Mouse (Mus musculus) common myeloid progenitor, adult 5-6 weeks (primary cell): ENCODE results near the gene Tmem60. TPM values are rescaled to one million over a fixed set of nuclear protein-coding genes. Genes with fewer than 3 reads are reported as not detected.

Experiments used
- ATAC-seq: replicated peaks from 2 replicates; pipeline ENCODE4 v1.8.0; 2016; ENCODE audit warnings: low read depth, mild to moderate bottlenecking, moderate TSS enrichment, inconsistent platforms; ENCODE audit not compliant: poor library complexity, severe bottlenecking
- total RNA-seq: library from RNA; stranded (forward); fragments of 200-1000, 187-1606 nt; gene quantifications from 2 replicates; pipeline ENCODE4 v1.2.3, GENCODE M21; 2017

The Tmem60 gene
- 14.2 and 15.7 TPM in 2 replicates for total RNA-seq

DNA sequence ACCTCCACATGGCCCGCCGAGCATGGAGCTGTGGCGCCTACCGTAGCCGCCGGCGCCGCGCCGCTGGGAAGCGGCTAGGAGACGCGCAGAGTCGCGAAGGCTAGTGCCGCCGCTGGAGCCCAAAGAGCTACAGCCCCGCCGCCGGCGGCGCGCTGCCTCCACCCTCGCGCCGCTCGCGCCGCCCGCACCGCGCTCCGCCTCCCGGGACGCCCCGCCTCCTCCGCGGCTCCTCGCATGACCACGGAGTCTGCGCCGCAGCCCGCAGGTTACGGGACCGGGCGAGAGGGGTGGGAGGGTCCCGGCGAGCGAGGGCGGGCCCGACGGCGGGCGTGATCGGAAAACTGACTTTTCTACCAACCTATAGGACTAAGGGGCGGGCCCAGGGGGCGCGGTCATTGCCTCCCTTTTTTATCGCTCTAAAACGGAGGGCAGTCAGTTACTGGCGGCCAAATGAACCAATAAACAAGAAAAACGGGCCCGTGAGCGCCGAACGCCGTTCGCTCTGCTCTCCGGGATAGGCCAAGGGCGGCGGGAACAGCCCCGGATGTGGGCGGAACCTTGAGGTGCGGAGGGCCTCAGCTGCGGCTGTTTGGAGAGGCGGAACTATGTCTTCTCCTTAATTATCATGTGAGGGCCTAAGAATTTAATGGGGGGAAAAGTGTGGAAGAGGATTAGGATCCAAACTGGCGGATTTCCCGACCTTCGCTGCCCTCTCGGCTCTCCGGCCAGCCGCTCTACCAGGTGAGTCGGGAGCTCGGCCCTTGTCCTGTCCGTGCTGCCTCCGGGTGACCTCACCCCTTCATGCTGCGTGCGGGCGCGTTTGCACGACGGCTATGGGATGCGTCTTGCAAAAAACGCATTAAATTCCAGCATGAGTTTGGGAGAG is at the start of gene Tmem60, which contains the start of gene Phtf2:
Gene Tmem60, plus strand, starts transcription at position 277 of the 886 bp plus-strand sequence.
Gene Phtf2, minus strand, starts transcription at position 210 of the 886 bp plus-strand sequence.
- ATAC-seq = peak; percentile 91

DNA sequence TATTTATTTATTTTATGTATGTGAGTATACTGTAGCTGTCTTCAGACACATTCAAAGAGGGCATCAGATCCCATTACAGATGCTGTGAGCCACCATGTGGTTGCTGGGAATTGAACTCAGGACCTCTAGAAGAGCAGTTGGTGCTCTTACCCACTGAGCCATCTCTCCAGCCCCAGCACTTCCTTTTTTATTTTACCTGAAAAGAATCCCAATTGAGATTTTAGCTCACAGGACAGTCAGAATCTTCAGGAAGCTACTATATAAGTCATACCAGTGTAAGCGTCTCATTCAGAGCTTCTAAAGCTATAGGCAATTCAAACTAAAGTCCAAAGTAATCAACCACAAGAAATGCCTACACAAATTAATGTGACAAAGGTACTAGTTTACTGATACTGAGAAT is 47.6 kb upstream of the Tmem60 start:
- ATAC-seq = no peak

GRCm38 (mm10) chr5:20837082-20837481 is 44.9 kb upstream of the Tmem60 start:
- no peak for ATAC-seq

DNA sequence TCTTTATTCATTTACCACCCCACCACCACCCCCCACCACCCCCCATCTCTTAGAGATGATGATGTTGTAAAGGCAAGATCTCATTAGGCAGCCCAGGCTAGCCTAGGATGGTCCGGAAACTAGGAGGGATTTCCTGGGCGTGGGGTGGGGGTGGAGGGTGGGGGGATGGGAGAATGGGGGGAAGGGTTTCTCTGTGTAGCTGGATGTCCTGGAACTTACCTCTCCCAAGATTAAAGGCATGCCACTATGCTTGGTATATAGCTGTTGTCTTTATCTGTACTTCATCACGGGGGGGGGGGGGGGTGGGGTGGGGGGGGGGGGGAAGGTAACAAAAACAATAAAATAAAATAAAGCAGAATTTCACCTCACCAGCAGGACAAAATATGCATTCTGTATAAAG is 38.6 kb upstream of the Tmem60 start:
- no peak for ATAC-seq

DNA sequence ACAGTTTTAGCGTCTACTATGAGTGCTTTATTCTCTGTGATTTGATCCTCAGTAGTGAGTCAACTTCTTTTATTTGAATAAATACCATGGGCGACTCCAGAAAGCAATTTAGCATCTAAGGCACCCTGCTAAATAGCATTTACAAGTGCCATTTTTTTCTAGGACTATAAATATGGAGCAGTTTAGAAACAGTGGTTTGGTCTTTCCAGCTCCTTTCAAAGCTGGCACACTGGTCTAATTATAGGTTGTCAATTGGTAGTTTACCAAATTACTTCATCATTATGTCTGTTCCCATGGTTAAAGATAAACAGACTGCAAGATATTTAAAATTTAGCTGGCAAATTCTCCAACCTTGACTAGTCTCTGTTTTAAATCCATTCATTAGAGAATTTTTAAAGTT is 38.2 kb upstream of the Tmem60 start:
- ATAC-seq = no peak

DNA sequence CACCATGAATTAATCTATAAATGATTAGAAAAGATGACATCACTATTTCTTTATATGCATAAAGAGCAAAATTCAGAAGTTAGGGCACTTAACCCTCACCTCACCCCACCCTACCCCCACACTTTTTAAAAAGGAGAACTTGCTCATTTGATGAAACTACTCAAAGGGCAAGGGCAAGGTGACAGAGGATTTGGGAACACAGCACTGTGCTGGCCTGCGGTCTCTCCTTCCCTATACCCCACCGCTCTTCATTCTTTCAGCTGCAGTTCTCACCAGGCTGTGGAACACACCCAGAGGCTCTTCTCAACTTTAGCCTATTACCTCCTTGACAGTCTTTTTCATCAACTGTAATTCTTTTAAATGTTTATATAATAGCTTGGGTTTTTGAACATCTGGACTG is 35.0 kb upstream of the Tmem60 start:
- peak; percentile 92 for ATAC-seq

DNA sequence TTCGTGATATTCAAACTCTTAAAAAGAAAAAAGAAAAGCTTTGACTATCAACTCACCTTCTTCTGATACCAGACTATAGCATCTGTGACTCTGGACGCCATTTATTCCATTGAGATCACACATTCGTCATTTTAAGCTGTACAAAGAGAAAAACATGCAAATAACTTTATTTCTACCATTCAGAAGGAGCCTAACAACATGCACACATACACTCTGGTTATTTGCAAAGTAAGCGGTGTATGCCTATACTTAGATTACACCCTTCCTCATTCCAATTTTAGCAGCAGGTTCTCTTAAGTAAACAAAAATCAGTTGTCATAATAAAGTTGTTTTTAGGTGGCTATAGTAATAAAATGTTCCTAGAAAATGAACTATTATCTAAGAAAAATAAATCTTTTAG is 26.9 kb upstream of the Tmem60 start:
- no peak for ATAC-seq

- ATAC-seq = no peak
Measured at GRCm38 (mm10) chr5:20858404-20858803, 23.6 kb upstream of the Tmem60 start.

DNA sequence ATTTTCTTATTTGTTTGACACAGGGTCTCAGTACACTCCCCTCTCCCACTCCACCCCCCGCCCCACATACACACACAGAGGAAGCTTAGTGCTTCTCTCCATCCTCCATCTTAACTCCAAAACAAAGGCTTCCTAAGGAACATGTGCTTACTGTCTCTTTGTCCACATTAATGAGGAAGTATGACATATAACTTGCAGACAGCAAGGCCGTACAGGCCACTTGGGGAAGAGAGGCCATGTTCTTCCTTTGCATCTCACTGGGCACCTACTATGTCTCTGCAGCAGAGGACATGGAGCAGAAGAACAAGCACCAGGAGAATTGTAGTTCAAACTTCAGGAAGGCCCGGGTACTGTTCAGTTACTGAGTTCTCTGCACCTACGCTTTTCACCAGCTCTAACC is 21.4 kb upstream of the Tmem60 start:
- peak; percentile 45; the same call in 1 of the 2 replicates for ATAC-seq

GRCm38 (mm10) chr5:20861901-20862300 is 20.1 kb upstream of the Tmem60 start:
- no peak for ATAC-seq

DNA sequence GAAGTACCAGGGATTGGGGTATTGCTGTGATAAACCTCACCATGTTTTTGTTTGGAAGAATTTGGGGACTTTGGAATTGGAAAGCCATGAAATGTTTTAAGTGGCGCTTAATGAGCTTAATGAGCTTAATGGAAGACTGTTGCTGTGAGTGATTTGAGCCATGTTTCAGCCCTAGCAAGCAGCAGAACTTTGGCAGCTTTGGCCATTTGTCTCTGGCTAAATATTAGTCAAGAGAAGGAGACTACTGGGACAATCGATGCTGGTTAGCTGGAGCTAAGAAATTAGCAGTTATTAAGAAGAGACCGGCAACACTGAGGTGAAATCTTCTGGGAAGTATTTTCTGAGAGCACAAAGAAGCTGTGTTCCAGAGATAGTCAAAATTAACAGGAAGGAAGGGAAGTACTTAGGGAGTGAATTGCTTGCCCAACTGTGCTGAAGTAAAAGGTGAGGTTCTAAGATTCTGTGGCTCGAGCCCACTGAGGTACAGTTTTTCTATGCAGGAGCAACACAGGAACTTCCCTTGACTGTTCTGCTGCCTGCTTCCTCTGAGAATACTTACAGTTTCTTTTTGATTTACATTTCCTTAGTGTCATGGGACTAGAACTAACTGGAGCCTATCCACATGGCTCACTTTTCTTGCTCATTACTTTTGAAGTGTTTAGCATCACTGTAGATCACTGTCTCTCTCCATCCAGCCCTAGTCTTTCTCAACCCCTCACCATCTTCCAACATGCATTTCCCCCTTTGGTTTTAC is 17.6 kb upstream of the Tmem60 start:
- ATAC-seq = peak; percentile 55

DNA sequence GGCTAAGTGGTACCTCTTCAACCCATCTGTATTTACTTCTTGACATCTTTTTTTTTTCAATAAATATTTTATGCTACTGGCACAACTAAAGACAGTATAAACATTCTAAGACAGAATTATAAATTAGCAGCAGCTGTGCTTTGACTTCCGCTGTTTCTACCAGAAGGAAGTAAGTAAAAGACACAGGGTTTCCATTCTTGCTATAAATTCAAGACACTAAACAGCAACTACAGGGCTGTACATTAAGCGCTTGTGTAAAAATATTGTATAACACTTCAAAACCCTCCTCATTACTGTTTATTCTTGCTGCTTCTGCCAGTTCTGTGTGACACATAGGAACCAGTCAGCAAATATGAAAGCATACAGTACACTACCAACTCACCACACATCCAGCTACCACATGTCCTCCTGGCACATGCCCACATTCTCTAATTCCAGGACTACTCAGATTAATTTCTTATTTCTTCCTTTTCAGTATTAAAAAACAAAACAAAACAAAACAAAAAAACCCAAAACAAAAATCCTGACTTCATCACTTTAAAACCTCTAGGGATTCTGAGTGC is 16.7 kb upstream of the Tmem60 start:
- peak; percentile 26; the same call in 1 of the 2 replicates for ATAC-seq

DNA sequence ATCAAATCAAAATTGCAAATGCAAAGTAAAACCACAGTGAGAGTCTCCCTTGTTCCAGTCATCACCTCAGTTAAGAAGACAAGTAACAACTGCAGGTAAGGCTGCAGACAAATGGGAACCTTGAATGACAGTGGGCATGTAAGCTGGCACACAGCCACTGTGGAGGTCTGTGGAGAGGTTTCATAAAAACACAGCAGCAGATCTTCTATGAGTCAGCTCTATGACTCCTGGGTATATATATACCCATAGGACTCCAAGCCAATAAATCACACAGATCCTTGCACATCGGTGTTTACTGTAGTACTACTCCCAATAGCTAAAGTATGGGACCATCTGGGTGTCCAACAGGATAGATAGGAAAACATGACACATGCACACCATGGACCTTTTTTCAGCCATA is 8.8 kb upstream of the Tmem60 start:
- no peak for ATAC-seq

GRCm38 (mm10) chr5:20876934-20877426 is 5.0 kb upstream of the Tmem60 start:
- ATAC-seq = no peak

- ATAC-seq = no peak
Measured at GRCm38 (mm10) chr5:20880386-20880785, 1.6 kb upstream of the Tmem60 start.

DNA sequence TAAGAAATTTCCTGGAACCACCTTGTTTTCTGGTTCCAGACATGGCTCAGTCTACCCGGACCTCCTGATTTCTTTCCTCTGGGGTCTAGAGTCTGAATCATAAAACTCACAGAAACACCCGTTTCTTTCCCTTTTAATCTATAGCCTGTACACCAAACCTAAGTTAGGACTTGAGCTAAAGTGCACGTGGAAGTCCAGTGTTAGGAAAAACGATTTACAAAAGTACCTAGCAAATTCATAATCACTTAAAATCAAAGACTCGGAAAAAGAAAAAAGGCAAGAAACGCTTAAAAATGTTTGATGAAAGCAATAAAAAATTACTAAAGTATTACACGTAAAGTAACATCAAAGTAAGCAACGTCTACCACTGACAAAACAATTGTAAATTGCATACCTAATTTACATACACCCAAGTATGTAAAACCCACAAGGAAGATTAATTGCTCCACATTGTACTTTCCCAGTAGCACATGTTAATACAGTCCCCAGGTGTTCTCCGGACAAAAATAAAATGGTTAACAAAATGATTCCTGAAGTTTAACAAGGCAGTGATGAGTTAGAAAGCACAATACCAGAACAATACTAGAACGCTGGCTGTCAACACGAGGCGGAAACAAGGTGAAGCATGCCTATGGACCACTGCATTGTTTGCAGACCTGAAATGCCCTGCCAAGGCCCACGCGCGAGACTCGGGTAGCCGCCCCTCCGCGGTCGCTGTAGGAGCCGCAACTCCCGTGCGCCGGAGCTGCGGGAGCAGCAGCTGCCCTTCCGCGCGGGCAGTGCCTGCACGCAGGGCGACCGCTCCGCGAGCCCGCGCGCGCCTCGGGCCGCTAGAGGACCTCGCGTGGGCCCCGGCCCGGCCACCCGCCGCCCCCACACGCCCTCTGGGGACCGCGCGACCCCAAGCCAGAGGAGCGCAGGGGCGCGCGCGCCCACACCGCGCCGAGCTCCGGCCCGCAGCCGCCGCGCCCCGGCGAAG is 905 bp upstream of the Tmem60 start:
- no peak for ATAC-seq

GRCm38 (mm10) chr5:20884036-20884620 is 2.1 kb downstream of the Tmem60 start:
- ATAC-seq = no peak

GRCm38 (mm10) chr5:20897446-20898167 is 15.6 kb downstream of the Tmem60 start:
- peak; percentile 99 for ATAC-seq
